Mouse (Mus musculus) midbrain, embryonic 16.5 days (tissue): ENCODE data around the gene Cxcr4. TPM values are rescaled to one million over a fixed set of nuclear protein-coding genes. Genes with fewer than 3 reads are reported as not detected.

Experiments used
- ATAC-seq: fragments of 200-750 bp; cut with Nextera tagmentation; 2 replicates; pipeline ENCODE4 v1.8.0; 2017; ENCODE audit warnings: moderate TSS enrichment
- H3K27ac ChIP-seq: fragments of 300-500 bp; sonication (generic); 2 replicates; pipeline ENCODE4 v1.5.1; 2014; ENCODE audit warnings: mild to moderate bottlenecking, low read length, mixed read lengths
- H3K27me3 ChIP-seq: fragments of 300-500 bp; sonication (generic); 2 replicates; pipeline ENCODE4 v1.6.1; 2014; ENCODE audit warnings: low read depth, low read length, mixed read lengths; ENCODE audit not compliant: control insufficient read depth, insufficient read depth
- H3K36me3 ChIP-seq: fragments of 300-500 bp; sonication (generic); 2 replicates; pipeline ENCODE4 v1.6.1; 2014; ENCODE audit warnings: mild to moderate bottlenecking, low read length, moderate library complexity, mixed read lengths; ENCODE audit not compliant: control insufficient read depth, insufficient read depth
- H3K4me1 ChIP-seq: fragments of 300-500 bp; sonication (generic); 2 replicates; pipeline ENCODE4 v1.6.1; 2014; ENCODE audit warnings: mild to moderate bottlenecking, low read length, mixed read lengths; ENCODE audit not compliant: control insufficient read depth, insufficient read depth
- H3K4me2 ChIP-seq: fragments of 300-500 bp; sonication (generic); 2 replicates; pipeline ENCODE4 v1.6.1; 2014; ENCODE audit warnings: mild to moderate bottlenecking, low read length, mixed read lengths
- H3K4me3 ChIP-seq: fragments of 300-500 bp; sonication (generic); 2 replicates; pipeline ENCODE4 v1.5.1; 2014; ENCODE audit warnings: low read depth, mild to moderate bottlenecking, low read length, moderate library complexity, mixed read lengths
- H3K9ac ChIP-seq: fragments of 300-500 bp; sonication (generic); 2 replicates; pipeline ENCODE4 v1.6.1; 2014; ENCODE audit warnings: low read depth, low read length, mixed read lengths
- H3K9me3 ChIP-seq: fragments of 300-500 bp; sonication (generic); replicated peaks from 2 replicates; pipeline ENCODE4 v1.6.1; 2014; ENCODE audit warnings: mild to moderate bottlenecking, low read length, mixed read lengths; ENCODE audit not compliant: control insufficient read depth, poor library complexity, severe bottlenecking
- WGBS: fragments of 180-500 bp; shearing (Covaris S2); extraction: QIAGEN DNeasy Blood & Tissue Kit; methylation state at CpG from one replicate; pipeline ENCODE4 v1.1.7; 2014; 5-methylcytosine and 5-hydroxymethylcytosine counted together
- polyA plus RNA-seq: library from polyadenylated mRNA; unstranded; fragments of >200 nt; fragmentation: Nextera tagmentation; extraction: Ambion mirVana; gene quantifications from 2 replicates; pipeline ENCODE4 v1.2.1, GENCODE M21; 2015

Gene Cxcr4
- polyA plus RNA-seq, 1 experiment from 2014 or later, result 4.0 TPM

- Histone ChIP-seq H3K4me3 (no peak overlapping the region), H3K36me3 (no peaks in the 10 kb centered on the region), H3K9ac (no peak overlapping the region), H3K27ac (no peak overlapping the region), H3K9me3 (no peaks in the 10 kb centered on the region), H3K4me2 (no peak overlapping the region), H3K27me3 (no peaks in the 10 kb centered on the region), H3K4me1 (no peaks in the 10 kb centered on the region)
- no peak for ATAC-seq
- WGBS, result 89% methylated on average over 8 of the region's 8 CpGs
These were observed 10.7 kb upstream of the Cxcr4 start for GRCm38 (mm10) chr1:128602688-128603385.

GRCm38 (mm10) chr1:128602018-128602687 is 10.1 kb upstream of the Cxcr4 start:
- Histone ChIP-seq H3K4me1 (no peaks in the 10 kb centered on the region), H3K4me3 (no peak overlapping the region), H3K27ac (no peak overlapping the region), H3K27me3 (no peaks in the 10 kb centered on the region), H3K4me2 (no peak overlapping the region), H3K36me3 (no peaks in the 10 kb centered on the region), H3K9ac (no peak overlapping the region), H3K9me3 (no peaks in the 10 kb centered on the region)
- ATAC-seq, result no peak
- WGBS, result 88% methylated on average over 5 of the region's 5 CpGs

GRCm38 (mm10) chr1:128601307-128601706 is 9.2 kb upstream of the Cxcr4 start:
- 69% methylated on average over 5 of the region's 5 CpGs for WGBS

GRCm38 (mm10) chr1:128600549-128600948 is 8.5 kb upstream of the Cxcr4 start:
- H3K9ac ChIP-seq, result no peak overlapping the region
- H3K27me3 ChIP-seq, result no peaks in the 10 kb centered on the region
- ATAC-seq, result no peak
- peaks cover 6% of the 10 kb centered on the region; the same call in 1 of the 2 replicates for H3K4me1 ChIP-seq
- H3K4me3 ChIP-seq, result no peak overlapping the region
- no peak overlapping the region for H3K4me2 ChIP-seq
- WGBS, result 100% methylated on average over 2 of the region's 2 CpGs
- no peaks in the 10 kb centered on the region for H3K36me3 ChIP-seq
- H3K27ac ChIP-seq, result no peak overlapping the region
- H3K9me3 ChIP-seq, result no peaks in the 10 kb centered on the region

More at GRCm38 (mm10) chr1:128601307-128601706, 9.2 kb upstream of the Cxcr4 start:
- H3K36me3 ChIP-seq, result no peaks in the 10 kb centered on the region
- ATAC-seq, result no peak
- no peak overlapping the region for H3K27ac ChIP-seq
- H3K4me1 ChIP-seq, result no peaks in the 10 kb centered on the region
- H3K4me3 ChIP-seq, result no peak overlapping the region
- no peaks in the 10 kb centered on the region for H3K9me3 ChIP-seq
- H3K27me3 ChIP-seq, result no peaks in the 10 kb centered on the region
- H3K9ac ChIP-seq, result no peak overlapping the region
- no peak overlapping the region for H3K4me2 ChIP-seq

- Histone ChIP-seq H3K9me3 (no peaks in the 10 kb centered on the region), H3K4me1 (peaks cover 35% of the 10 kb centered on the region), H3K27ac (no peak overlapping the region), H3K4me2 (no peak overlapping the region), H3K36me3 (no peaks in the 10 kb centered on the region), H3K4me3 (no peak overlapping the region), H3K27me3 (no peaks in the 10 kb centered on the region), H3K9ac (no peak overlapping the region)
- ATAC-seq, result no peak
- 81% methylated on average over 15 of the region's 15 CpGs for WGBS
These were observed 5.2 kb upstream of the Cxcr4 start for GRCm38 (mm10) chr1:128597209-128597782.

GRCm38 (mm10) chr1:128595528-128595927 is 3.4 kb upstream of the Cxcr4 start:
- ATAC-seq, result no peak
- H3K4me2 ChIP-seq, result no peak overlapping the region
- 3% methylated on average over 6 of the region's 6 CpGs for WGBS
- H3K4me1 ChIP-seq, result peaks cover 42% of the 10 kb centered on the region
- H3K9me3 ChIP-seq, result no peaks in the 10 kb centered on the region
- H3K36me3 ChIP-seq, result no peaks in the 10 kb centered on the region
- no peak overlapping the region for H3K27ac ChIP-seq
- no peaks in the 10 kb centered on the region for H3K27me3 ChIP-seq
- no peak overlapping the region for H3K4me3 ChIP-seq
- no peak overlapping the region for H3K9ac ChIP-seq

- Histone ChIP-seq H3K9me3 (no peaks in the 10 kb centered on the region), H3K36me3 (no peaks in the 10 kb centered on the region), H3K9ac (no peak overlapping the region), H3K4me2 (no peak overlapping the region), H3K27me3 (no peaks in the 10 kb centered on the region), H3K27ac (no peak overlapping the region), H3K4me3 (no peak overlapping the region), H3K4me1 (peaks cover 42% of the 10 kb centered on the region)
- ATAC-seq, result no peak
- WGBS, result 19% methylated on average over 3 of the region's 3 CpGs
These were observed 3.0 kb upstream of the Cxcr4 start for GRCm38 (mm10) chr1:128595105-128595420.

GRCm38 (mm10) chr1:128594353-128595104 is 2.4 kb upstream of the Cxcr4 start:
- no peaks in the 10 kb centered on the region for H3K36me3 ChIP-seq
- H3K4me2 ChIP-seq, result peak overlapping the region; percentile 19; the same call in 1 of the 2 replicates
- H3K27me3 ChIP-seq, result no peaks in the 10 kb centered on the region
- WGBS, result 10% methylated on average over 12 of the region's 12 CpGs
- H3K9me3 ChIP-seq, result no peaks in the 10 kb centered on the region
- H3K27ac ChIP-seq, result peak overlapping the region; percentile 43; the same call in 1 of the 2 replicates
- H3K9ac ChIP-seq, result no peak overlapping the region
- ATAC-seq, result no peak
- H3K4me3 ChIP-seq, result no peak overlapping the region
- H3K4me1 ChIP-seq, result peaks cover 42% of the 10 kb centered on the region
